24 mouse cellular contexts compared by ENCODE assay signal in genomic region chr3:79016830-79017229, GRCm38 (mm10).
A peak's percentile ranks its signal among the peaks of the same experiment; 100 is the strongest.
DNase-seq lines count a peak whose midpoint lies in the region; ATAC-seq and TF ChIP-seq lines count a peak whose summit lies in the region.
"Had no signal": no experiment of that assay in that cellular context is flagged by ENCODE, and none has a peak within 500 bp of the region (broad histone marks: within the 10 kb centered on the region; RNA-seq: fewer than 3 reads in every experiment).

No protein-coding gene starts in this region.

- no peaks in the 10 kb centered on the region for H3K79me2 ChIP-seq in heart, adult 2 months (replicated peaks; ENCODE audit: control insufficient read depth, insufficient read depth, low read length)

- H3K9ac ChIP-seq in heart, adult 2 months (ENCODE audit: low read depth, low read length): no peak overlapping the region
- no peak overlapping the region for H3K9ac ChIP-seq in lung, postnatal 0 days (replicated peaks; ENCODE audit: low read depth)
- H3K9ac ChIP-seq in forebrain, embryonic 14.5 days (ENCODE audit: low read length): no peak overlapping the region
- H3K9ac ChIP-seq in hindbrain, postnatal 0 days (replicated peaks; ENCODE audit: low read length): no peak overlapping the region
- H3K9ac ChIP-seq: embryonic facial prominence, embryonic 12.5 days; hindbrain, embryonic 12.5 days had no signal

- H3K4me3 ChIP-seq in heart, adult 2 months: no peak overlapping the region
- H3K4me3 ChIP-seq in lung, adult 2 months (replicated peaks; ENCODE audit: extremely low read depth, low read depth, low read length): no peak overlapping the region
- no peak overlapping the region for H3K4me3 ChIP-seq in lung, postnatal 0 days (ENCODE audit: low read depth, low read length)
- no peak overlapping the region for H3K4me3 ChIP-seq in forebrain, embryonic 14.5 days (ENCODE audit: low read depth, low read length)
- no peak overlapping the region for H3K4me3 ChIP-seq in hindbrain, postnatal 0 days (ENCODE audit: low read length)
- H3K4me3 ChIP-seq: embryonic facial prominence, embryonic 12.5 days; hindbrain, embryonic 12.5 days; megakaryocyte, embryonic 14.5 days had no signal

- no peak for ATAC-seq in lung, postnatal 0 days
- no peak for ATAC-seq in forebrain, embryonic 14.5 days
- ATAC-seq in hindbrain, postnatal 0 days: no peak
- ATAC-seq: forebrain, embryonic 16.5 days had no signal

- WGBS in heart, adult 2 months: 90% methylated on average over 9 of the region's 9 CpGs
- WGBS in lung, adult 2 months: 83% methylated on average over 9 of the region's 9 CpGs
- 81% methylated on average over 9 of the region's 9 CpGs for WGBS in lung, postnatal 0 days
- WGBS in forebrain, embryonic 14.5 days: 90% methylated on average over 9 of the region's 9 CpGs
- WGBS in hindbrain, postnatal 0 days: 86% methylated on average over 9 of the region's 9 CpGs

- no peaks in the 10 kb centered on the region for H3K36me3 ChIP-seq in heart, adult 2 months (ENCODE audit: control insufficient read depth, insufficient read depth, low read length)
- no peaks in the 10 kb centered on the region for H3K36me3 ChIP-seq in lung, postnatal 0 days (ENCODE audit: insufficient read depth, low read length)
- H3K36me3 ChIP-seq in forebrain, embryonic 14.5 days (ENCODE audit: control insufficient read depth, insufficient read depth, low read length): no peaks in the 10 kb centered on the region
- no peaks in the 10 kb centered on the region for H3K36me3 ChIP-seq in hindbrain, postnatal 0 days (ENCODE audit: insufficient read depth, low read length)
- H3K36me3 ChIP-seq: embryonic facial prominence, embryonic 12.5 days; hindbrain, embryonic 12.5 days had no signal

- TF ChIP-seq EP300 in heart, adult 2 months (IDR thresholded peaks at IDR 0.05; ENCODE audit: insufficient read depth, low read depth, low read length): no peak
- no peak for TF ChIP-seq EP300 in lung, postnatal 0 days (IDR thresholded peaks at IDR 0.05)

- no peak overlapping the region for H3K27ac ChIP-seq in heart, adult 2 months
- no peak overlapping the region for H3K27ac ChIP-seq in lung, postnatal 0 days (ENCODE audit: low read length)
- H3K27ac ChIP-seq in forebrain, embryonic 14.5 days (ENCODE audit: low read depth, low read length): no peak overlapping the region
- H3K27ac ChIP-seq in hindbrain, postnatal 0 days: no peak overlapping the region
- H3K27ac ChIP-seq: embryonic facial prominence, embryonic 12.5 days; hindbrain, embryonic 12.5 days had no signal

- no peaks in the 10 kb centered on the region for H3K27me3 ChIP-seq in heart, adult 2 months (ENCODE audit: control insufficient read depth, insufficient read depth, low read length)
- no peaks in the 10 kb centered on the region for H3K27me3 ChIP-seq in lung, postnatal 0 days (replicated peaks; ENCODE audit: insufficient read depth, low read length)
- H3K27me3 ChIP-seq in forebrain, embryonic 14.5 days (replicated peaks; ENCODE audit: control insufficient read depth, insufficient read depth, low read length): no peaks in the 10 kb centered on the region
- H3K27me3 ChIP-seq in hindbrain, postnatal 0 days (ENCODE audit: insufficient read depth, low read length): no peaks in the 10 kb centered on the region
- H3K27me3 ChIP-seq: embryonic facial prominence, embryonic 12.5 days; hindbrain, embryonic 12.5 days; megakaryocyte, embryonic 14.5 days had no signal

- intact Hi-C loops in heart, adult 2 months (cut with DNase I): no loop called here

- DNase-seq in heart, adult 2 months: no peak
- no peak for DNase-seq in heart, adult 18-20 months
- no peak for DNase-seq in lung, adult 2 months
- DNase-seq in lung, postnatal 0 days (ENCODE audit: low spot score): no peak
- peak; percentile 51 for DNase-seq in ZHBTc4 (ENCODE audit: low read depth, low spot score)
- DNase-seq in forebrain, embryonic 14.5 days (ENCODE audit: low spot score): no peak
- no peak for DNase-seq in hindbrain, postnatal 0 days (ENCODE audit: low spot score)
- DNase-seq: adrenal gland, adult 2 months; adrenal gland, postnatal 36 days; cerebellum, adult 2 months; cerebellum, postnatal 25 days; gastrocnemius, postnatal 14 days; heart, postnatal 36 days; kidney, adult 8-10 months; kidney, postnatal 14 days; lung, postnatal 4 days; midbrain, embryonic 14.5 days; thymus, adult 2 months; thymus, postnatal 36 days had no signal

- H3K9me3 ChIP-seq in lung, postnatal 0 days (ENCODE audit: low read length): no peaks in the 10 kb centered on the region
- no peaks in the 10 kb centered on the region for H3K9me3 ChIP-seq in forebrain, embryonic 14.5 days (replicated peaks; ENCODE audit: control insufficient read depth, low read length)
- H3K9me3 ChIP-seq in hindbrain, postnatal 0 days (ENCODE audit: low read length): no peaks in the 10 kb centered on the region
- H3K9me3 ChIP-seq: embryonic facial prominence, embryonic 12.5 days; hindbrain, embryonic 12.5 days had no signal

- no peak for TF ChIP-seq POLR2A in heart, adult 2 months (IDR thresholded peaks at IDR 0.05; ENCODE audit: insufficient read depth, low read depth, low read length)
- no peak for TF ChIP-seq POLR2A in lung, adult 2 months (IDR thresholded peaks at IDR 0.05; ENCODE audit: borderline replicate concordance, extremely low read depth, low read depth, low read length)

- no peaks in the 10 kb centered on the region for H3K4me1 ChIP-seq in heart, adult 2 months (ENCODE audit: control insufficient read depth, insufficient read depth, low read length)
- no peaks in the 10 kb centered on the region for H3K4me1 ChIP-seq in lung, adult 2 months (ENCODE audit: control insufficient read depth, insufficient read depth, low read length)
- no peaks in the 10 kb centered on the region for H3K4me1 ChIP-seq in lung, postnatal 0 days (ENCODE audit: insufficient read depth, low read depth, low read length)
- H3K4me1 ChIP-seq in forebrain, embryonic 14.5 days (ENCODE audit: control insufficient read depth, insufficient read depth, low read length): no peaks in the 10 kb centered on the region
- H3K4me1 ChIP-seq in hindbrain, postnatal 0 days (ENCODE audit: insufficient read depth, low read length): no peaks in the 10 kb centered on the region
- H3K4me1 ChIP-seq: embryonic facial prominence, embryonic 12.5 days; hindbrain, embryonic 12.5 days had no signal

- no peak overlapping the region for H3K4me2 ChIP-seq in lung, postnatal 0 days (replicated peaks; ENCODE audit: low read depth, low read length)
- H3K4me2 ChIP-seq in forebrain, embryonic 14.5 days (ENCODE audit: low read length): no peak overlapping the region
- H3K4me2 ChIP-seq in hindbrain, postnatal 0 days (ENCODE audit: low read depth, low read length): no peak overlapping the region
- H3K4me2 ChIP-seq: embryonic facial prominence, embryonic 12.5 days; heart, embryonic 11.5 days; hindbrain, embryonic 12.5 days had no signal

- TF ChIP-seq CTCF in heart, adult 2 months (IDR thresholded peaks at IDR 0.05): peak; percentile 29; the same call in 1 of the 2 replicates
- 0 out of 2 replicates have a peak, but pooled peaks have one; percentile 4 for TF ChIP-seq CTCF in lung, adult 2 months (IDR thresholded peaks at IDR 0.05; ENCODE audit: insufficient read depth, low read length)
- no peak for TF ChIP-seq CTCF in lung, postnatal 0 days (IDR thresholded peaks at IDR 0.05)
- TF ChIP-seq CTCF in hindbrain, postnatal 0 days (IDR thresholded peaks at IDR 0.05; ENCODE audit: low read depth): no peak

Comparison
In these comparisons a context has a peak if more than half of its experiments do, and no peak if none do; other contexts are left out.
1. CTCF ChIP-seq: peak in heart, adult 2 months (single experiment) and lung, adult 2 months (single experiment); none in lung, postnatal 0 days (single experiment) and hindbrain, postnatal 0 days (single experiment).